Mouse (Mus musculus) kidney, adult 2 months (tissue): ENCODE data around the gene Acsl3.

Experiments used
- CTCF ChIP-seq: fragments of 200-500 bp; conservative IDR thresholded peaks from 2 replicates; pipeline ENCODE4 v1.5.1; 2011; ENCODE audit warnings: low read depth, mild to moderate bottlenecking, control low read depth, low read length, moderate library complexity, mixed read lengths; ENCODE audit not compliant: insufficient read depth, insufficient read length
- POLR2A ChIP-seq: fragments of 200-500 bp; IDR thresholded peaks from one replicate; pipeline ENCODE4 v1.6.1; 2011; ENCODE audit warnings: low read depth, low read length, control low read depth

GRCm38 (mm10) chr1:78664326-78664725 lies 6.7 kb downstream of the Acsl3 start:
- TF ChIP-seq POLR2A (no peak), CTCF (no peak)
